Mouse (Mus musculus) retina, adult 2 months (tissue): ENCODE results near the gene Myo15.
"Not testable (repeated sequence)": the region's sequence is repeated elsewhere in the genome, so short reads cannot be mapped to it uniquely, and the experiment has no call there.

Source experiments
- DNase-seq: peaks from one replicate; pipeline ENCODE4 v3.0.0-alpha.2; 2012; ENCODE audit warnings: low read depth, low spot score

Myo15 gene

GRCm38 (mm10) chr11:60507281-60507680 is 38.1 kb downstream of the Myo15 start:
- no peak for DNase-seq

GRCm38 (mm10) chr11:60508950-60509349 is 39.8 kb downstream of the Myo15 start:
- no peak for DNase-seq

GRCm38 (mm10) chr11:60509500-60509899 is 40.4 kb downstream of the Myo15 start:
- DNase-seq: no peak

- DNase-seq: no peak
Observed at GRCm38 (mm10) chr11:60511893-60512292, 42.8 kb downstream of the Myo15 start.

- no peak for DNase-seq
Observed at GRCm38 (mm10) chr11:60512520-60512919, 43.4 kb downstream of the Myo15 start.

- DNase-seq: no peak
Observed at GRCm38 (mm10) chr11:60514941-60515340, 45.8 kb downstream of the Myo15 start.

GRCm38 (mm10) chr11:60518305-60518704 is 49.2 kb downstream of the Myo15 start:
- DNase-seq: no peak

- no peak for DNase-seq
Observed at GRCm38 (mm10) chr11:60522027-60522426, 52.9 kb downstream of the Myo15 start.

GRCm38 (mm10) chr11:60522661-60523365 is 53.7 kb downstream of the Myo15 start:
- no peak for DNase-seq

GRCm38 (mm10) chr11:60526461-60526860 is 57.3 kb downstream of the Myo15 start:
- DNase-seq: no peak

GRCm38 (mm10) chr11:60535676-60536075 is 66.5 kb downstream of the Myo15 start:
- DNase-seq: no peak

- no peak for DNase-seq
Observed at GRCm38 (mm10) chr11:60536180-60536858, 67.2 kb downstream of the Myo15 start, which contains the start of gene Alkbh5. TSS of gene Alkbh5 (plus strand) at chr11:60536381.

- DNase-seq: peak; percentile 86
Observed at GRCm38 (mm10) chr11:60536859-60537467, 67.8 kb downstream of the Myo15 start.

GRCm38 (mm10) chr11:60537468-60538347 is 68.6 kb downstream of the Myo15 start:
- peak; percentile 96 for DNase-seq

- DNase-seq: no peak
Observed at GRCm38 (mm10) chr11:60538371-60539281, 69.5 kb downstream of the Myo15 start.

- DNase-seq: no peak
Observed at GRCm38 (mm10) chr11:60539540-60539939, 70.4 kb downstream of the Myo15 start.

- no peak for DNase-seq
Observed at GRCm38 (mm10) chr11:60540002-60540610, 71.0 kb downstream of the Myo15 start.

- DNase-seq: no peak
Observed at GRCm38 (mm10) chr11:60540761-60541160, 71.6 kb downstream of the Myo15 start.

- DNase-seq: no peak
Observed at GRCm38 (mm10) chr11:60541831-60542230, 72.7 kb downstream of the Myo15 start.

- DNase-seq: not testable (repeated sequence)
Observed at GRCm38 (mm10) chr11:60543211-60543610, 74.1 kb downstream of the Myo15 start.
